Mouse (Mus musculus) hindbrain, postnatal 0 days (tissue): ENCODE measurements around the gene Ifrd2. TPM values are rescaled to one million over a fixed set of nuclear protein-coding genes. Genes with fewer than 3 reads are reported as not detected.

Experiments used
- ATAC-seq: fragments of 200-750 bp; cut with Nextera tagmentation; 2 replicates; pipeline ENCODE4 v1.8.0; 2017; ENCODE audit warnings: mild to moderate bottlenecking, moderate TSS enrichment, moderate library complexity
- DNase-seq: peaks from one replicate; pipeline ENCODE4 v3.0.0-alpha.2; 2015; ENCODE audit warnings: low spot score
- H3K27ac ChIP-seq: fragments of 300-500 bp; sonication (generic); 2 replicates; pipeline ENCODE4 v1.5.1; 2014; ENCODE audit warnings: mild to moderate bottlenecking
- H3K27me3 ChIP-seq: fragments of 300-500 bp; sonication (generic); 2 replicates; pipeline ENCODE4 v1.6.1; 2014; ENCODE audit warnings: low read length, mixed read lengths; ENCODE audit not compliant: insufficient read depth
- H3K36me3 ChIP-seq: fragments of 300-500 bp; sonication (generic); 2 replicates; pipeline ENCODE4 v1.6.1; 2014; ENCODE audit warnings: low read length, mixed read lengths; ENCODE audit not compliant: insufficient read depth
- H3K4me1 ChIP-seq: fragments of 300-500 bp; sonication (generic); 2 replicates; pipeline ENCODE4 v1.6.1; 2014; ENCODE audit warnings: antibody characterized with exemption, low read length, mixed read lengths; ENCODE audit not compliant: insufficient read depth
- H3K4me2 ChIP-seq: fragments of 300-500 bp; sonication (generic); 2 replicates; pipeline ENCODE4 v1.6.1; 2014; ENCODE audit warnings: low read depth, mild to moderate bottlenecking, low read length, moderate library complexity, mixed read lengths
- H3K4me3 ChIP-seq: fragments of 300-500 bp; sonication (generic); 2 replicates; pipeline ENCODE4 v1.5.1; 2014; ENCODE audit warnings: low read length
- H3K9ac ChIP-seq: fragments of 300-500 bp; sonication (generic); replicated peaks from 2 replicates; pipeline ENCODE4 v1.6.1; 2014; ENCODE audit warnings: mild to moderate bottlenecking, low read length, moderate library complexity, mixed read lengths
- H3K9me3 ChIP-seq: fragments of 300-500 bp; sonication (generic); 2 replicates; pipeline ENCODE4 v1.6.1; 2016; ENCODE audit warnings: low read length, mixed read lengths
- CTCF ChIP-seq: IDR thresholded peaks from 2 replicates; pipeline ENCODE4 v1.5.1; 2016; ENCODE audit warnings: antibody characterized with exemption, control low read depth, low read depth
- WGBS: fragments of 180-500 bp; shearing (Covaris S2); extraction: QIAGEN DNeasy Blood & Tissue Kit; methylation state at CpG from one replicate; pipeline ENCODE4 v1.1.7; 2014; 5-methylcytosine and 5-hydroxymethylcytosine counted together
- polyA plus RNA-seq: library from polyadenylated mRNA; unstranded; fragments of >200 nt; fragmentation: Nextera tagmentation; extraction: Ambion mirVana; gene quantifications from 2 replicates; pipeline ENCODE4 v1.2.1, GENCODE M21; 2015
- total RNA-seq: library from RNA; depleted of rRNA; stranded (reverse); fragments of >200 nt; gene quantifications from 2 replicates; pipeline ENCODE4 v1.2.3, GENCODE M21; 2014

Ifrd2 gene
- total and polyA plus RNA-seq, 2 experiments from 2014 or later, result 7.6 to 9.3 TPM

GRCm38 (mm10) chr9:107545199-107545598 is 42.2 kb upstream of the Ifrd2 start:
- WGBS, result 84% methylated on average over 10 of the region's 10 CpGs
- Histone ChIP-seq H3K27me3 (no peaks in the 10 kb centered on the region), H3K9ac (no peak overlapping the region), H3K4me3 (no peak overlapping the region), H3K9me3 (no peaks in the 10 kb centered on the region), H3K36me3 (no peaks in the 10 kb centered on the region; the same call in 1 of the 2 replicates), H3K4me2 (no peak overlapping the region), H3K4me1 (peaks cover 26% of the 10 kb centered on the region), H3K27ac (no peak overlapping the region)
- ATAC-seq (no peak), DNase-seq (no peak)
- TF ChIP-seq CTCF, result no peak

- Histone ChIP-seq H3K4me2 (no peak overlapping the region), H3K4me3 (no peak overlapping the region), H3K27me3 (no peaks in the 10 kb centered on the region), H3K27ac (no peak overlapping the region), H3K9ac (no peak overlapping the region), H3K9me3 (no peaks in the 10 kb centered on the region), H3K36me3 (no peaks in the 10 kb centered on the region; the same call in 1 of the 2 replicates), H3K4me1 (peaks cover 23% of the 10 kb centered on the region)
- 6% methylated on average over 3 of the region's 3 CpGs for WGBS
- TF ChIP-seq CTCF, result peak; percentile 96
- no peak for ATAC-seq
- peak; percentile 86 for DNase-seq
These were observed 41.8 kb upstream of the Ifrd2 start for GRCm38 (mm10) chr9:107545602-107546001.

GRCm38 (mm10) chr9:107547026-107547425 is 40.4 kb upstream of the Ifrd2 start, which contains the start of gene Zmynd10:
Gene Zmynd10, plus strand, starts transcription at chr9:107547298.
- peak; percentile 71 for ATAC-seq
- peak within 1 kb of the TSS; percentile 41; the same call in 1 of the 2 replicates for H3K27ac ChIP-seq

GRCm38 (mm10) chr9:107547957-107548356 is 39.5 kb upstream of the Ifrd2 start:
- Histone ChIP-seq H3K4me1 (peaks cover 23% of the 10 kb centered on the region), H3K27ac (no peak overlapping the region), H3K4me3 (no peak overlapping the region), H3K36me3 (no peaks in the 10 kb centered on the region; the same call in 1 of the 2 replicates), H3K27me3 (0 out of 2 replicates have a peak, but pooled peaks cover 7% of the 10 kb centered on the region), H3K9ac (no peak overlapping the region), H3K4me2 (no peak overlapping the region), H3K9me3 (no peaks in the 10 kb centered on the region)
- no peak for ATAC-seq
- TF ChIP-seq CTCF, result no peak
- no peak for DNase-seq
- 83% methylated on average over 5 of the region's 5 CpGs for WGBS

More at GRCm38 (mm10) chr9:107547026-107547425, 40.4 kb upstream of the Ifrd2 start, which contains the start of gene Zmynd10:
- Histone ChIP-seq H3K27me3 (0 out of 2 replicates have a peak, but pooled peaks cover 7% of the 10 kb centered on the region), H3K4me3 (peak within 1 kb of the TSS; percentile 24), H3K9ac (0 out of 2 replicates have a peak within 1 kb of the TSS, but pooled peaks have one; percentile 21), H3K9me3 (no peaks in the 10 kb centered on the region), H3K4me2 (peak within 1 kb of the TSS; percentile 50), H3K4me1 (peaks cover 26% of the 10 kb centered on the region), H3K36me3 (no peaks in the 10 kb centered on the region; the same call in 1 of the 2 replicates)
- no peak for TF ChIP-seq CTCF
- 3% methylated on average over 20 of the region's 20 CpGs for WGBS
- peak; percentile 94 for DNase-seq

GRCm38 (mm10) chr9:107548820-107549219 is 38.6 kb upstream of the Ifrd2 start:
- Histone ChIP-seq H3K4me2 (no peak overlapping the region), H3K4me1 (peaks cover 28% of the 10 kb centered on the region), H3K36me3 (no peaks in the 10 kb centered on the region; the same call in 1 of the 2 replicates), H3K27ac (no peak overlapping the region), H3K27me3 (0 out of 2 replicates have a peak, but pooled peaks cover 7% of the 10 kb centered on the region), H3K9ac (no peak overlapping the region), H3K4me3 (no peak overlapping the region), H3K9me3 (no peaks in the 10 kb centered on the region)
- no peak for ATAC-seq
- TF ChIP-seq CTCF, result no peak
- no peak for DNase-seq
- WGBS, result 90% methylated on average over 10 of the region's 10 CpGs

- ATAC-seq (no peak), DNase-seq (no peak)
- H3K27ac ChIP-seq, result no peak overlapping the region
- H3K36me3 ChIP-seq, result no peaks in the 10 kb centered on the region; the same call in 1 of the 2 replicates
- H3K27me3 ChIP-seq, result 0 out of 2 replicates have a peak, but pooled peaks cover 7% of the 10 kb centered on the region
- H3K4me3 ChIP-seq, result no peak overlapping the region
- no peak for TF ChIP-seq CTCF
- 85% methylated on average over 20 of the region's 20 CpGs for WGBS
- H3K9ac ChIP-seq, result no peak overlapping the region
- no peak overlapping the region for H3K4me2 ChIP-seq
- H3K4me1 ChIP-seq, result peaks cover 30% of the 10 kb centered on the region
- H3K9me3 ChIP-seq, result no peaks in the 10 kb centered on the region
These were observed 38.0 kb upstream of the Ifrd2 start for GRCm38 (mm10) chr9:107549297-107550074.
